Mouse (Mus musculus) midbrain, embryonic 15.5 days (tissue): Measurements from ENCODE around the gene Pdyn. TPM values are rescaled to one million over a fixed set of nuclear protein-coding genes. Genes with fewer than 3 reads are reported as not detected.
A peak's percentile ranks its signal among the peaks of the same experiment; 100 is the strongest.

ENCODE experiments used
- ATAC-seq: fragments of 200-750 bp; cut with Nextera tagmentation; replicated peaks from 2 replicates; pipeline ENCODE4 v1.8.0; 2017; ENCODE audit warnings: moderate TSS enrichment
- H3K27ac ChIP-seq: fragments of 300-500 bp; sonication (generic); 2 replicates; pipeline ENCODE4 v1.5.1; 2015; ENCODE audit warnings: mild to moderate bottlenecking, inconsistent platforms
- H3K27me3 ChIP-seq: fragments of 300-500 bp; sonication (generic); replicated peaks from 2 replicates; pipeline ENCODE4 v1.6.1; 2015; ENCODE audit warnings: inconsistent platforms
- H3K36me3 ChIP-seq: fragments of 300-500 bp; sonication (generic); replicated peaks from 2 replicates; pipeline ENCODE4 v1.6.1; 2015; ENCODE audit warnings: inconsistent platforms
- H3K4me1 ChIP-seq: fragments of 300-500 bp; sonication (generic); 2 replicates; pipeline ENCODE4 v1.6.1; 2015; ENCODE audit warnings: inconsistent platforms
- H3K4me2 ChIP-seq: fragments of 300-500 bp; sonication (generic); 2 replicates; pipeline ENCODE4 v1.6.1; 2015; ENCODE audit warnings: inconsistent platforms, mild to moderate bottlenecking, moderate library complexity
- H3K4me3 ChIP-seq: fragments of 300-500 bp; sonication (generic); 2 replicates; pipeline ENCODE4 v1.5.1; 2015; ENCODE audit warnings: mild to moderate bottlenecking, inconsistent platforms
- H3K9ac ChIP-seq: fragments of 300-500 bp; sonication (generic); 2 replicates; pipeline ENCODE4 v1.6.1; 2015; ENCODE audit warnings: mild to moderate bottlenecking, inconsistent platforms
- H3K9me3 ChIP-seq: fragments of 300-500 bp; sonication (generic); 2 replicates; pipeline ENCODE4 v1.6.1; 2016; ENCODE audit warnings: inconsistent platforms
- WGBS: fragments of 180-500 bp; shearing (Covaris S2); methylation state at CpG from one replicate; pipeline ENCODE4 v1.1.7; 2015; ENCODE audit warnings: mixed read lengths; 5-methylcytosine and 5-hydroxymethylcytosine counted together
- polyA plus RNA-seq: library from polyadenylated mRNA; unstranded; fragments of >200 nt; fragmentation: Nextera tagmentation; extraction: Ambion mirVana; gene quantifications from 2 replicates; pipeline ENCODE4 v1.2.1, GENCODE M21; 2015

The Pdyn gene
- polyA plus RNA-seq: 14.0 and 14.6 TPM in 2 replicates

- Histone ChIP-seq H3K4me2 (peak within 1 kb of the TSS; percentile 68), H3K9ac (peak within 1 kb of the TSS; percentile 40), H3K27me3 (no peaks in the 10 kb centered on the region), H3K9me3 (no peaks in the 10 kb centered on the region), H3K36me3 (no peaks in the 10 kb centered on the region), H3K4me1 (peaks cover 10% of the 10 kb centered on the region), H3K4me3 (peak within 1 kb of the TSS; percentile 38), H3K27ac (no peak within 1 kb of the TSS)
- WGBS: 6% methylated on average over 20 of the region's 20 CpGs
- peak; percentile 87 for ATAC-seq
Measured at GRCm38 (mm10) chr2:129699484-129700158, at the start of gene Pdyn. Pdyn (minus strand) TSS chr2:129699844.

DNA sequence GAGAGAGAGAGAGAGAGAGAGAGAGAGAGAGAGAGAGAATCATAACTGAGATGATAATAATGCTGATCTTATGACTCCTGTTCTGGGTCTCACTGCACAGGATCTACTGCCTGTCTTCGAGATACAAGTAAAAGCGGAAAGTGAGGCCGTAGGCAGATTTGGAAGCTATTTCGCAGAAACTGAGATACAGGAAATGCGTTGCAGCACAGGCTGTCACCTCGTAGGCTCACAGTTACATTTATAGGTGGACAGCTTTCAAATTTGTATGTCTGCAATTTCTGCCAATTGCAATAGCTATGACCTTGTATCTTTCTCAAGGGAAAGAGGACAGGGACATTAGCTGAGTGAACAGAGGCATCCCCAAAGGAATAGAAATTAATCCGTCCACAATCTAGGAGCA, 42.4 kb upstream of the Pdyn start:
- H3K9ac ChIP-seq: no peak overlapping the region
- ATAC-seq: no peak
- WGBS: 94% methylated on average over 7 of the region's 7 CpGs

DNA sequence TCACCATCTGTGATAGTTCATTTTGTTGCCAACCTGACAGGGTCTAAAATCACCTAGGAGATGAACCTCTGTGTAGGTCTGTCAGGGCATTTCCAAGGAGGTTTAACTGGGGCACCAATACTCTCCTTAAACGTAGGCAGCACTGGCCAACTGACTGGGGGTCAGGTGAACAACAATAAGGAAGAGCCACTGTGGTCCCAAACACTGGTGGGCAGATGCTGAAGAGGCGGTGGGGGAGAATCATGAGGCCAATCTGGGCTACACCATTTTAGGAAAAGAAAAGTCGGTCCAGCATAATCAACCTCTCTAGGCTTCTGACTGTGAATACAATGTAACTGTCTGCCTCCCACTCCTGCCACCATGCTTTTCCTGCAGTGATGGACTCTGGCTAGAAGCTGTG, 40.9 kb upstream of the Pdyn start:
- Histone ChIP-seq H3K27ac (no peak overlapping the region), H3K36me3 (no peaks in the 10 kb centered on the region), H3K27me3 (no peaks in the 10 kb centered on the region), H3K9ac (no peak overlapping the region), H3K9me3 (no peaks in the 10 kb centered on the region), H3K4me2 (no peak overlapping the region), H3K4me3 (no peak overlapping the region), H3K4me1 (no peaks in the 10 kb centered on the region)
- no peak for ATAC-seq
- 83% methylated on average over 3 of the region's 3 CpGs for WGBS

More for the DNA sequence above, 42.4 kb upstream of the Pdyn start:
- no peaks in the 10 kb centered on the region for H3K4me1 ChIP-seq
- no peaks in the 10 kb centered on the region for H3K36me3 ChIP-seq
- H3K4me2 ChIP-seq: no peak overlapping the region
- H3K4me3 ChIP-seq: no peak overlapping the region
- H3K9me3 ChIP-seq: no peaks in the 10 kb centered on the region
- no peak overlapping the region for H3K27ac ChIP-seq
- no peaks in the 10 kb centered on the region for H3K27me3 ChIP-seq

DNA sequence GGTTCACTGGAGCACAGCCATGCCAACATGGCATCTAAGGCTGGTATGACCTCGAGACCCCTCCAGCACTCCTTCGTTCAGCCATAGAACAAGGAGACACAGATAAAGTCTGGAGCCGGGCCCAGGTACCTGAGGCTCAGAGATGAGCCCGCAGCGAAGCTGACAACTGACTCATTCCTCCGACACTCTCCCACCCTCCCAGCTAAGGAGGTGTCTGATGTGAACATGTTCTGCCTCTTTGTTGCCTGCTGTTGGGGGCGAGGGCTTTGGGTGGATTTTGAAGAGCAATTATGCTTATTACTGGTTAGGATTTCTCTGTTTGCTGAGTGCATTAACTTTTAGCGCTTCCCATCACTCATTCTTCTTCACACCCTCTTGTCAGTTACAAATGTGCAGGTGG, 34.4 kb upstream of the Pdyn start:
- no peak overlapping the region for H3K27ac ChIP-seq
- 89% methylated on average over 8 of the region's 8 CpGs for WGBS

DNA sequence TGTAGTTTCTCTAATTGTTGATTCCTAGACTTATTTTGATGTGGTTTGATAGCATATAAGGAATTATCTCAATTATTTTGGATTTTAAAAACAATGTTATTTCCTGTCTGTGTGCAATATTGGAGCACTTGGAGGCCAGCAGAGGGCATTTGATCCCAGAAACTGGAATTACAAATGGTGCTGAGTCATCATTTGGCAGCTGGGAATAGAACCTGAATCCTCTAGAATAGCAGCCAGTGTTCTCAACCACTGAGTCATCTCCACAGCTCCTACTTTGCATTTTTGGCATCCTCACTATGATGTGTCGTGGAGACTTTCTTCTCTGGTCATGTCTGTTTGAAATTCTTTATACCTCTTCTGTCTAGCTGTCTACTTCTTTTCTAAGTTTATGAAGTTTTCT, 30.0 kb upstream of the Pdyn start:
- H3K9me3 ChIP-seq: no peaks in the 10 kb centered on the region
- ATAC-seq: no peak
- H3K27ac ChIP-seq: no peak overlapping the region
- H3K9ac ChIP-seq: no peak overlapping the region
- no peak overlapping the region for H3K4me2 ChIP-seq
- no peaks in the 10 kb centered on the region for H3K36me3 ChIP-seq
- no peaks in the 10 kb centered on the region for H3K27me3 ChIP-seq
- 90% methylated on average over 1 of the region's 1 CpGs for WGBS
- H3K4me1 ChIP-seq: no peaks in the 10 kb centered on the region
- H3K4me3 ChIP-seq: no peak overlapping the region

More for the DNA sequence above, 34.4 kb upstream of the Pdyn start:
- H3K4me3 ChIP-seq: no peak overlapping the region
- H3K9ac ChIP-seq: no peak overlapping the region
- H3K36me3 ChIP-seq: no peaks in the 10 kb centered on the region
- H3K9me3 ChIP-seq: no peaks in the 10 kb centered on the region
- ATAC-seq: no peak
- no peak overlapping the region for H3K4me2 ChIP-seq
- no peaks in the 10 kb centered on the region for H3K27me3 ChIP-seq
- H3K4me1 ChIP-seq: no peaks in the 10 kb centered on the region

GRCm38 (mm10) chr2:129715671-129716070, 16.0 kb upstream of the Pdyn start:
- Histone ChIP-seq H3K4me3 (no peak overlapping the region), H3K9ac (no peak overlapping the region), H3K27ac (no peak overlapping the region), H3K27me3 (no peaks in the 10 kb centered on the region), H3K36me3 (no peaks in the 10 kb centered on the region), H3K4me1 (no peaks in the 10 kb centered on the region), H3K9me3 (no peaks in the 10 kb centered on the region), H3K4me2 (no peak overlapping the region)
- WGBS: 20% methylated on average over 10 of the region's 10 CpGs
- no peak for ATAC-seq

- no peaks in the 10 kb centered on the region for H3K36me3 ChIP-seq
- WGBS: 74% methylated on average over 5 of the region's 5 CpGs
- no peak for ATAC-seq
Measured at GRCm38 (mm10) chr2:129713026-129713544, 13.4 kb upstream of the Pdyn start.

GRCm38 (mm10) chr2:129696059-129696458, 3.6 kb downstream of the Pdyn start:
- H3K4me3 ChIP-seq: no peak overlapping the region
- 11% methylated on average over 4 of the region's 4 CpGs for WGBS
- ATAC-seq: no peak

More at GRCm38 (mm10) chr2:129713026-129713544, 13.4 kb upstream of the Pdyn start:
- no peak overlapping the region for H3K4me3 ChIP-seq
- no peak overlapping the region for H3K27ac ChIP-seq
- no peak overlapping the region for H3K4me2 ChIP-seq
- no peaks in the 10 kb centered on the region for H3K27me3 ChIP-seq
- H3K9ac ChIP-seq: no peak overlapping the region
- no peaks in the 10 kb centered on the region for H3K9me3 ChIP-seq
- no peaks in the 10 kb centered on the region for H3K4me1 ChIP-seq

GRCm38 (mm10) chr2:129694303-129694702, 5.3 kb downstream of the Pdyn start:
- H3K4me2 ChIP-seq: no peak overlapping the region
- no peaks in the 10 kb centered on the region for H3K9me3 ChIP-seq
- H3K27ac ChIP-seq: no peak overlapping the region
- H3K4me3 ChIP-seq: no peak overlapping the region
- H3K27me3 ChIP-seq: no peaks in the 10 kb centered on the region
- peaks cover 1% of the 10 kb centered on the region for H3K4me1 ChIP-seq
- 56% methylated on average over 6 of the region's 6 CpGs for WGBS
- no peaks in the 10 kb centered on the region for H3K36me3 ChIP-seq
- ATAC-seq: no peak
- H3K9ac ChIP-seq: no peak overlapping the region

More at GRCm38 (mm10) chr2:129696059-129696458, 3.6 kb downstream of the Pdyn start:
- Histone ChIP-seq H3K9ac (no peak overlapping the region), H3K27ac (no peak overlapping the region), H3K9me3 (no peaks in the 10 kb centered on the region), H3K4me2 (no peak overlapping the region), H3K27me3 (no peaks in the 10 kb centered on the region), H3K4me1 (peaks cover 10% of the 10 kb centered on the region), H3K36me3 (no peaks in the 10 kb centered on the region)

GRCm38 (mm10) chr2:129692694-129693093, 7.0 kb downstream of the Pdyn start:
- Histone ChIP-seq H3K9me3 (no peaks in the 10 kb centered on the region), H3K4me1 (no peaks in the 10 kb centered on the region), H3K4me3 (no peak overlapping the region), H3K9ac (no peak overlapping the region), H3K36me3 (no peaks in the 10 kb centered on the region), H3K27me3 (no peaks in the 10 kb centered on the region), H3K27ac (no peak overlapping the region), H3K4me2 (no peak overlapping the region)
- 79% methylated on average over 8 of the region's 8 CpGs for WGBS
- no peak for ATAC-seq

DNA sequence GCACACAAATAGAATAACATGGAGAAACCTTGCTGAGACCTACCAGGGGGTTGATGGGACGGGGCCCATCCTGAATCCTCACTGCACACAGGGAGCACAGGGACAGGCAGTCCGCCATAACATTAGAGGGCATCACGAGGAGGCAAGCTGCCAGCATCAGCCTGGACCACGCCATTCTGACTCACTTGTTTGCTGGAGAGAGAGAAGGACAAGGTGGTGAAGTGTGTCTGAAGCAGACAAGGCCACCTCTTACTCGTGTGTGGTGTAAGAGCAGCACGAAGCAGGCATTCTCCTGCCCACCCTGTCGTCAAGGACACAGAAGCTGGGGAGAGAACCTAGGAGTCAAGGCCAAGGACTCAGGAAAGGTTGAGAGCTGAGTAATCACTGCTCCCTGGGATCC, 9.9 kb downstream of the Pdyn start:
- no peak overlapping the region for H3K9ac ChIP-seq
- H3K4me2 ChIP-seq: no peak overlapping the region
- H3K4me3 ChIP-seq: no peak overlapping the region
- H3K36me3 ChIP-seq: no peaks in the 10 kb centered on the region
- H3K27ac ChIP-seq: no peak overlapping the region
- no peaks in the 10 kb centered on the region for H3K9me3 ChIP-seq
- H3K27me3 ChIP-seq: no peaks in the 10 kb centered on the region
- 0 out of 2 replicates have a peak, but pooled peaks have one; percentile 13 for ATAC-seq
- 0 out of 2 replicates have a peak, but pooled peaks cover 6% of the 10 kb centered on the region for H3K4me1 ChIP-seq
- WGBS: 84% methylated on average over 7 of the region's 7 CpGs

DNA sequence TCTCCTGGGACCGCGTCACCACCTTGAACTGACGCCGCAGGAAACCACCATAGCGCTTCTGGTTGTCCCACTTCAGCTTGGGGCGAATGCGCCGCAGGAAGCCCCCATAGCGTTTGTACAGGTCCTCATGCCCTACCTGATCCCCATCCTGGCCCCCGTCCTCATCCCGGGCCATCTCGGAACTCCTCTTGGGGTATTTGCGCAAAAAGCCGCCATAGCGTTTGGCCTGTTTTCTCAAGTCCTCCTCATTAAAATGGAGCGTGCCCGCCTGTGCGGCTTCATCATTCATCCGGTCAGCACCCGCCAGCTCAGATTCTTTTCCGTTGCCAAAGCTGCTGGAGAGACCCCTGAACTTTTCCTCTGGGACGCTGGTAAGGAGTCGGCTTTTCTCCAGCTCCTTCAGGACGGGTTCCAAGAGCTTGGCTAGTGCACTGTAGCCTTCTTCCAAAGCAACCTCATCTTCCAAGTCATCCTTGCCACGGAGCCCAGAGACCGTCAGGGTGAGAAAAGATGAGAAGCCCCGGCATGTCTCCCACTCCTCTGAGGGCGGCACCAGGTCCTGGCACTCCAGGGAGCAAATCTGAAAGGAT, 11.5 kb downstream of the Pdyn start:
- Histone ChIP-seq H3K27me3 (no peaks in the 10 kb centered on the region), H3K9me3 (no peaks in the 10 kb centered on the region), H3K4me3 (no peak overlapping the region), H3K4me1 (0 out of 2 replicates have a peak, but pooled peaks cover 6% of the 10 kb centered on the region), H3K27ac (no peak overlapping the region), H3K9ac (no peak overlapping the region), H3K36me3 (no peaks in the 10 kb centered on the region), H3K4me2 (no peak overlapping the region)
- WGBS: 92% methylated on average over 28 of the region's 28 CpGs
- ATAC-seq: no peak
